Mouse (Mus musculus) spleen, adult 2 months (tissue): ENCODE measurements at regions not wholly inside any gene's neighbourhood (a gene's known extent, or its start where the extent isn't known, plus 50 kb on each side); places are given as distances from the start of the nearest gene placed in this dataset.

Source experiments
- CTCF ChIP-seq: fragments of 200-500 bp; IDR thresholded peaks from 2 replicates; pipeline ENCODE4 v1.5.1; 2011; ENCODE audit warnings: mild to moderate bottlenecking, inconsistent platforms; ENCODE audit not compliant: insufficient read depth, insufficient read length, insufficient replicate concordance; ENCODE audit errors: extremely low read depth
- POLR2A ChIP-seq: fragments of 200-500 bp; IDR thresholded peaks from 2 replicates; pipeline ENCODE4 v1.6.1; 2011; ENCODE audit warnings: low read depth, low read length, inconsistent platforms

DNA sequence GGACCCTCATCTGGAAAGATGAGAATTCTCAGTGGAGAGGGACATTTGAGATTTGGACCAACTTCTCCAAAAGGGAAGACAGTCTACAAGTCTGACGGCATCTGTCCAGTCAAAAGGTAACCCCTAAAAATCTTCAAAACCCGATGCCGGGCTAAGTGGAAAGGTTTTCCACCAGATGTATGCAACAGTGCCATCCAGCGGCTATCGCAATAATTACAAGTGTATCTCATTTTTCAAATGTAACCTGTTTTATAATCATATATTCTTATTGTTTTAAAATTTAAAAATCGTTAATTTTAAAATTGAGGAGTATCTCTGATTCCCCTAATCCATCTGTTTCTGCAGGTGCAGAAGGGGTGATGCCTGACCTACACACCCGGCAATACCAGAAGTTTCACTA lies 346.8 kb upstream of the Hnrnpa3 start:
- TF ChIP-seq CTCF = no peak
- TF ChIP-seq POLR2A = no peak
